Mouse (Mus musculus) lung, postnatal 14 days (tissue): ENCODE measurements around the gene Mybpc2.

Experiments used
- DNase-seq: peaks from one replicate; pipeline ENCODE4 v3.0.0; 2021

Gene Mybpc2

GRCm38 (mm10) chr7:44461503-44462217 lies 62.8 kb downstream of the Mybpc2 start:
- DNase-seq: no peak

- DNase-seq: no peak
Measured at GRCm38 (mm10) chr7:44460767-44461502, 63.5 kb downstream of the Mybpc2 start.

- DNase-seq: no peak
Measured at GRCm38 (mm10) chr7:44460067-44460466, 64.4 kb downstream of the Mybpc2 start.

GRCm38 (mm10) chr7:44456302-44456701 lies 68.2 kb downstream of the Mybpc2 start:
- no peak for DNase-seq

GRCm38 (mm10) chr7:44453256-44453655 lies 71.2 kb downstream of the Mybpc2 start:
- DNase-seq: no peak
